Mouse (Mus musculus) cortical plate, adult 2 months (tissue): ENCODE results near the gene Rpl15. TPM values are rescaled to one million over a fixed set of nuclear protein-coding genes. Genes with fewer than 3 reads are reported as not detected.
"Not testable (repeated sequence)": the region's sequence is repeated elsewhere in the genome, so short reads cannot be mapped to it uniquely, and the experiment has no call there.

Experiments
- H3K27ac ChIP-seq: fragments of 200-500 bp; 2 replicates; pipeline ENCODE4 v1.5.1; 2012; ENCODE audit warnings: low read length, control low read depth, inconsistent platforms; ENCODE audit not compliant: insufficient read depth
- H3K4me1 ChIP-seq: fragments of 200-500 bp; 2 replicates; pipeline ENCODE4 v1.6.1; 2011; ENCODE audit warnings: low read length; ENCODE audit not compliant: control insufficient read depth, insufficient read depth
- H3K4me3 ChIP-seq: fragments of 200-500 bp; 2 replicates; pipeline ENCODE4 v1.5.1; 2011; ENCODE audit warnings: mild to moderate bottlenecking, low read length, control low read depth; ENCODE audit not compliant: insufficient read depth
- CTCF ChIP-seq: fragments of 200-500 bp; IDR thresholded peaks from 2 replicates; pipeline ENCODE4 v1.5.1; 2011; ENCODE audit warnings: mild to moderate bottlenecking, control low read depth, low read length; ENCODE audit not compliant: insufficient read depth; ENCODE audit errors: extremely low read depth
- POLR2A ChIP-seq: fragments of 200-500 bp; IDR thresholded peaks from 2 replicates; pipeline ENCODE4 v1.6.1; 2011; ENCODE audit warnings: mild to moderate bottlenecking, low read length, control low read depth; ENCODE audit not compliant: insufficient read depth; ENCODE audit errors: extremely low read depth
- polyA plus RNA-seq: library from polyadenylated mRNA; depleted of rRNA; stranded (reverse); fragments of >200 nt; gene quantifications from 2 replicates; pipeline ENCODE4 v1.2.3, GENCODE M21; 2012

Gene Rpl15
- polyA plus RNA-seq, 1 experiment, result 336 TPM

GRCm38 (mm10) chr14:18242638-18243130 is 28.5 kb downstream of the Rpl15 start:
- TF ChIP-seq POLR2A (no peak), CTCF (no peak)
- Histone ChIP-seq H3K4me1 (no peaks in the 10 kb centered on the region), H3K4me3 (no peak overlapping the region), H3K27ac (no peak overlapping the region)

- H3K4me1 ChIP-seq, result no peaks in the 10 kb centered on the region
- no peak overlapping the region for H3K27ac ChIP-seq
- H3K4me3 ChIP-seq, result no peak overlapping the region
- no peak for TF ChIP-seq POLR2A
- TF ChIP-seq CTCF, result no peak
Observed at GRCm38 (mm10) chr14:18241786-18242185, 29.4 kb downstream of the Rpl15 start.

GRCm38 (mm10) chr14:18240132-18240531 is 31.1 kb downstream of the Rpl15 start:
- Histone ChIP-seq H3K4me1 (no peaks in the 10 kb centered on the region), H3K4me3 (no peak overlapping the region), H3K27ac (no peak overlapping the region)
- TF ChIP-seq CTCF (no peak), POLR2A (no peak)

GRCm38 (mm10) chr14:18238750-18239731 is 32.1 kb downstream of the Rpl15 start, which contains the start of gene Nr1d2:
TSS of gene Nr1d2 (minus strand) at chr14:18239127.
- H3K4me3 ChIP-seq, result peak within 1 kb of the TSS; percentile 73
- TF ChIP-seq CTCF (no peak), POLR2A (peak; percentile 46)
- H3K27ac ChIP-seq, result peak within 1 kb of the TSS; percentile 100
- no peaks in the 10 kb centered on the region for H3K4me1 ChIP-seq

GRCm38 (mm10) chr14:18238131-18238749 is 33.0 kb downstream of the Rpl15 start:
- Histone ChIP-seq H3K4me3 (peak overlapping the region; percentile 73), H3K27ac (peak overlapping the region; percentile 100), H3K4me1 (no peaks in the 10 kb centered on the region)
- TF ChIP-seq CTCF, result no peak
- peak; percentile 44; the same call in 1 of the 2 replicates for TF ChIP-seq POLR2A

- no peak overlapping the region for H3K27ac ChIP-seq
- no peak overlapping the region; the same call in 1 of the 2 replicates for H3K4me3 ChIP-seq
- TF ChIP-seq POLR2A, result no peak
- TF ChIP-seq CTCF, result no peak
- no peaks in the 10 kb centered on the region for H3K4me1 ChIP-seq
Observed at GRCm38 (mm10) chr14:18237381-18237780, 33.8 kb downstream of the Rpl15 start.

- H3K27ac ChIP-seq, H3K4me1 ChIP-seq, H3K4me3 ChIP-seq: not testable (repeated sequence)
Observed at GRCm38 (mm10) chr14:18236496-18237235, 34.5 kb downstream of the Rpl15 start.

GRCm38 (mm10) chr14:18233981-18234960 is 36.9 kb downstream of the Rpl15 start:
- Histone ChIP-seq H3K4me1 (no peaks in the 10 kb centered on the region), H3K27ac (no peak overlapping the region), H3K4me3 (no peak overlapping the region)
- no peak for TF ChIP-seq POLR2A
- no peak for TF ChIP-seq CTCF

GRCm38 (mm10) chr14:18233076-18233475 is 38.1 kb downstream of the Rpl15 start:
- Histone ChIP-seq H3K4me3 (no peak overlapping the region), H3K4me1 (no peaks in the 10 kb centered on the region), H3K27ac (no peak overlapping the region)
- TF ChIP-seq POLR2A (no peak), CTCF (no peak)

- not testable (repeated sequence) for H3K4me1 ChIP-seq, H3K4me3 ChIP-seq
Observed at GRCm38 (mm10) chr14:18231866-18232265, 39.3 kb downstream of the Rpl15 start.

GRCm38 (mm10) chr14:18229751-18230150 is 41.4 kb downstream of the Rpl15 start:
- not testable (repeated sequence) for H3K27ac ChIP-seq, H3K4me3 ChIP-seq, H3K4me1 ChIP-seq

More at GRCm38 (mm10) chr14:18231866-18232265, 39.3 kb downstream of the Rpl15 start:
- not testable (repeated sequence) for H3K27ac ChIP-seq

- H3K4me3 ChIP-seq, H3K27ac ChIP-seq, H3K4me1 ChIP-seq: not testable (repeated sequence)
Observed at GRCm38 (mm10) chr14:18226181-18226580, 45.0 kb downstream of the Rpl15 start.

- not testable (repeated sequence) for H3K27ac ChIP-seq, H3K4me1 ChIP-seq, H3K4me3 ChIP-seq
Observed at GRCm38 (mm10) chr14:18225431-18225830, 45.8 kb downstream of the Rpl15 start.
